Mouse (Mus musculus) CD4-positive, CD25-positive, alpha-beta regulatory T cell, adult 2 months (primary cell): ENCODE measurements around the gene Scyl1.
A peak's percentile ranks its signal among the peaks of the same experiment; 100 is the strongest.

Experiments
- DNase-seq: peaks from one replicate; pipeline ENCODE4 v3.0.0-alpha.2; 2012; ENCODE audit warnings: low read depth, low spot score

The Scyl1 gene

GRCm38 (mm10) chr19:5803041-5803880 lies 32.0 kb upstream of the Scyl1 start:
- peak; percentile 100 for DNase-seq

GRCm38 (mm10) chr19:5802787-5803040 lies 31.5 kb upstream of the Scyl1 start:
- DNase-seq: no peak

- DNase-seq: peak; percentile 96
Measured at GRCm38 (mm10) chr19:5802011-5802786, 31.0 kb upstream of the Scyl1 start.

GRCm38 (mm10) chr19:5801432-5801964 lies 30.3 kb upstream of the Scyl1 start:
- peak; percentile 40 for DNase-seq

GRCm38 (mm10) chr19:5800632-5801431 lies 29.6 kb upstream of the Scyl1 start:
- DNase-seq: peak; percentile 63

GRCm38 (mm10) chr19:5800350-5800631 lies 29.1 kb upstream of the Scyl1 start:
- no peak for DNase-seq

GRCm38 (mm10) chr19:5799566-5800349 lies 28.5 kb upstream of the Scyl1 start:
- DNase-seq: peak; percentile 47

GRCm38 (mm10) chr19:5798700-5799479 lies 27.7 kb upstream of the Scyl1 start:
- peak; percentile 66 for DNase-seq

GRCm38 (mm10) chr19:5797381-5798111 lies 26.3 kb upstream of the Scyl1 start:
- DNase-seq: peak; percentile 58

- DNase-seq: no peak
Measured at GRCm38 (mm10) chr19:5796573-5797111, 25.4 kb upstream of the Scyl1 start.

- no peak for DNase-seq
Measured at GRCm38 (mm10) chr19:5795668-5796572, 24.7 kb upstream of the Scyl1 start.

- peak; percentile 49 for DNase-seq
Measured at GRCm38 (mm10) chr19:5794771-5795576, 23.8 kb upstream of the Scyl1 start.

GRCm38 (mm10) chr19:5793917-5794770 lies 22.9 kb upstream of the Scyl1 start:
- DNase-seq: peak; percentile 41

GRCm38 (mm10) chr19:5793116-5793515 lies 21.9 kb upstream of the Scyl1 start:
- peak; percentile 89 for DNase-seq

- no peak for DNase-seq
Measured at GRCm38 (mm10) chr19:5791329-5791728, 20.1 kb upstream of the Scyl1 start.

GRCm38 (mm10) chr19:5789066-5789465 lies 17.8 kb upstream of the Scyl1 start:
- DNase-seq: no peak

GRCm38 (mm10) chr19:5788620-5789019 lies 17.4 kb upstream of the Scyl1 start:
- no peak for DNase-seq
